Mouse (Mus musculus) heart, adult 11 months (tissue): ENCODE data around the gene Ipo5.

Experiments
- DNase-seq: peaks from one replicate; pipeline ENCODE4 v3.0.0; 2022

Gene Ipo5

DNA sequence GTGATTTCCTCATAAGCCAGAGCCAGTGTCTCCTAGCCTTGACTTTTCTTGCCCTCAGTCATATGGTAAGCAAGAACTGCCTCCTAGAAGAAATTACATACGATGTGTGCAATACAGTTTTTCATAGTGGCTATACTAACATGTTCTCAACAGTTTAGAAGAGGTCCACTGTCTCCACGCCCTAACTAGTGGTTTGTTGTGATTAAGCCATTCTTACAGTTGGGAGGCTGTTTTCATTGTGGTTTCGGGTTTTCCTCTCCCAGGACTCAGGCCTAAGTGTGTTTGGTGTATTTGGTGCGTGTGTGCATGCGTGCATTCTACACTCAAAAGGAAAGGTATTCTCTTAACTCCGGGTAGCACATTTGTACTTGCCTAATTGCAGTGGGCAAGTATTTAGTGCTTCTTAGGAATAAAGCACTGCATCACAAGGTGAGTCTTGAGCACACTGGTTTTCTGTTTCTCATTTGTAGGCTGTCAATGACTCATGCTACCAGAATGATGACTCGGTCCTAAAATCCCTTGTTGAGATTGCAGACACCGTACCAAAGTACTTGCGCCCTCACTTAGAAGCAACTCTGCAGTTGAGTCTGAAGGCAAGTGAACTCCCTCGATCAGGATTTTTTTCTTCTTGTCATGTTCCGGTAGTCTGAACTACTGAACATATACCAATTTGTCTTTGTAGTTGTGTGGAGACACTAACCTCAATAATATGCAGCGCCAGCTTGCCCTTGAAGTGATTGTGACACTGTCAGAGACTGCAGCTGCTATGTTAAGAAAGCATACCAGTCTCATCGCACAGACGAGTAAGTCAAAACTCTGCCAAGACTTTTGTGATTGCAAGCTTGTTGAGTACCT lies 14.9 kb downstream of the Ipo5 start:
- DNase-seq, result no peak

DNA sequence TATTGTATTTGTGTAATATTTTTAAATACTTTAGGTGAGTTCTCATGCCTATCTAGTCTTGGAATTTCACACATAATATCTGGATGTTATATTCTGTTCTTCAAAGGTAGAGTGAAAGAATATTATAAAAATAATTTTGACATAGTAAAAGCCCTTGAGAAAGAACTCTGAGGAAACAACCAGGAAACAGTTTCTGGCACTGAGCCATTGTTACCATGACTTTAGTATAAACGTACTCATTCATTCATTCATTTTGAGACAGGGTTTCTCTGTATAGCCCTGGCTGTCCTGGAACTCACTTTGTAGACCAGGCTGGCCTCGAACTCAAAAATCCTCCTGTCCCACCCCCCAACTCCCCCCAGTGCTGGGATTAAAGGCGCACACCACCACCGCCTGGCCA lies 20.2 kb downstream of the Ipo5 start:
- no peak for DNase-seq

DNA sequence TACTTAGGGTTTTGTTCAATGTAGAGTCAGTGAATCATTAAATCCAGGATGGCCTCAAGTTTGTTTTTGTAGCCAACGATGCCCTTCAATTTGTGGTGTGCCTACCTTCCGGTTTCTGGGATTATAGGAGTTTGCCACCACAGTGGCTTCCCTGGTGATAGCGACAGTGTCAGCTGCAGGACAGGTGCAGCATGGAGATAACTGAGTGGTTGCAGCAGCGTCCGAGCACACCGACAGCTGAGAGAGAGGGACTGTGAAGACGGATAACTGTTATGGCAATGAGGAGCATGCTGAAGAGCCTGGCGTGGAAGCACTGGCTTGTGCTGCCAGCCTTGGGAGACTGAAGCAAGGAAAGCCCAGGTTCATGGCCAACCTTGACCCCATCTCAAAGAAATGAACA lies 22.6 kb downstream of the Ipo5 start:
- DNase-seq, result no peak

DNA sequence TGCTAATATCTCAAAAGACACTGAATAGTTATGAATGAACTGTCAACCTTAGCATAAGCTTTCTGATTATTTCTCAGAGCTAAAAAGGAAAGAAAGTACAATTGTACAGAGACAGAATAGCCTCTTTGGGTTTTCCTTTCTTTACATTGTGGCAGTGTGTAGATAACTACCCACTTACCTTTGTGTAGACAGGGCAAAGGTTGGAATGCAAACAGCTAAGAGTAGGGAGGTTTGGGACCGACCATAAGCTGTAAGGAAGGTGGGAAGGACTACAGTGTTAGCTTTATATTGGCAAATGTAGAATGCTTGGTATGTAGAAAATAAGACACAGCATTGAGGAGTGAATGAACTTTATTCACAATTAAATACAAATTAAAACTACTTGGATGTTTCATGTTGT lies 26.1 kb downstream of the Ipo5 start:
- DNase-seq, result no peak

DNA sequence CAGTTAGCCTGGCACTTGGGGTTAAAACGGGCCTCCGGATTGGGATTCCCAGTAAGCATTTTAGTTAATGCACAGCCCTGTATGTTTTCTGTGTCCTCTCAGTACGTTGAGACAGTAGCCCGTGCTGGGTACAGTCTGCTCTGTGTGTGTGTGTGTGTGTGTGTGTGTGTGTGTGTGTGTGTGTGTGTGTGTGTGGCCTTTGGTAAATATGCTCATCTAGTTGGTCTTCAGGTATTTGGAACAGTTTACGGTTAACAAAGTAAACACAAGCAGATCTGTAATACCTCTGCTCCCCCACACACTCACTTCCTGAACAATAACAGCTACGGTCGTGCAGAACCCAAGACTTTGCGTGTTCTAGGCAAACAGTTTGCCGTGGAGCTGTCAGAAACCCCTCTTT lies 31.8 kb downstream of the Ipo5 start:
- no peak for DNase-seq

DNA sequence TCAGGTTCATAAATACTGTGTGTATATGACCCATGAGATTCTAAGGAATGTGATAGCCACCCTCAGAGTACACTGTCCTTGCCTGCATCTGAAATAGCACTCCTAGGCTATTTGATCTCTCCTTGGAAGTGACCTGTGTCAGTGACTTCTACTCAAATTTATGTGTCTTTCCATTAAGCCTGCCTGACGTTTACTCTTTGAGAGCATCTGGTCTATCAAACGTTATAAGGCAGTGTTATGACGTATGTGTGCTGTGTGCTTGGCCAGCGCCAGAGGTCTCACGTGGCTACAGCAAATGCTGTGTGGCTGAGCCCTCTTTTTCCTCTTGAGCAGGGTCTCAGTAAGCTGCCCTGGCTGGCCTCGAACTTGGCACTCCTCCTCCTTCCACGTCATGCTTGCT lies 34.1 kb downstream of the Ipo5 start:
- no peak for DNase-seq

DNA sequence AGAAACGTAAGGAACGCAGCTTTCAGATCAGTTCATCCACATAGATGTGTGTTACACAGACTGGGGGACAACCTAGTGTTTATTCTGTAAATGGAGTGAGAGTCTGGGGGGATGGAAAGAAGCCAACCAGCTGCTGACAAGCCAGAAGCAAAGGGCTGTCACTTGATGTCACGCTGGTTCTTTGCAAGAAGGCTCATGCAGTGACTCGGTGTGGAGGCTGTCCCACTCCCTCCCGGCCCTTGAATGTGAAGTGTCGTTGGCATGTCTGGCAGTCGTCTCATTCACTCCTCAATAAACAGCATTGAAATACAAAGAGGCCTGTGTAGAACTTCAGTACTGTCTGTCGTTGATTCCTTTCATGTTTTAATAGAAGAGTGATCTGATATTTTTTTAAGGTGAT lies 36.1 kb downstream of the Ipo5 start:
- no peak for DNase-seq

DNA sequence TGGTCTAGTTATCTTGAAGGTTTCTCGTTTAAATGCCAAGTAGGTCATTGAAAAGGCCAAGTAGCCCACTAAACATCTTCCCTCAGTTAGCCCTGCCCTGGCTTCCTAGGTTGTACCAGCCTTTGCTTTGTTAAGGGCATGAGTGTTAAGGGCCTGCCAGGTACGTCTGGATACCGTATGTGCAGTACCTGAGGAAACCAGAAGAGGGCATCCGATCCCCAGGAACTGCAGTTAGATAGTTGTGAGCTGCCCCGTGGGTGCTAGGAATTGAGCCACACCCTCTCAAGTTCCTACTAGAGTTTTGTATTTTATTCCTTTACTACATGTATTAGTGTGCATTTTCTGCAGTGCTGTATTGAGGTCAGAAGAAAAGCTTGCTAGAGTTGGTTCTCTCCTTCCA lies 38.0 kb downstream of the Ipo5 start:
- DNase-seq, result no peak

DNA sequence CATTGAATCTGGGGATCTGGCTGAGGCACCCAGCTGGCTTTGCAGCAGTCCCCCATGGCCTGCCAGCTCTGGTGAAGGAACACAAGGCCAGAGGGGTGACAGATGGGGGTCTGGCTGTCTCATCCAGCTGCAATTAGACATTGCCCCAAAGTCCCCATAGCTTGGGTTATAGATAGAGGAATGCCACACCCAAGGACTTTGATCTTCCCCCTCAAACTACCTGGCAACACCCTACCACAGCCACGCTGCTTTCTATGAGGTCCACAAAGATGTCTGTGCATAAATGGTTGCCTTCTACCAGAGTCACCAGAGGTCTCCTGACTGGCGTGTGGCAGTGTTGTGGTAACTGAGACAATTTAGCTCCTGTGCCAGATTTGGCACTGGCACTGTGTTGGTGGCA lies 39.0 kb downstream of the Ipo5 start:
- DNase-seq, result no peak

DNA sequence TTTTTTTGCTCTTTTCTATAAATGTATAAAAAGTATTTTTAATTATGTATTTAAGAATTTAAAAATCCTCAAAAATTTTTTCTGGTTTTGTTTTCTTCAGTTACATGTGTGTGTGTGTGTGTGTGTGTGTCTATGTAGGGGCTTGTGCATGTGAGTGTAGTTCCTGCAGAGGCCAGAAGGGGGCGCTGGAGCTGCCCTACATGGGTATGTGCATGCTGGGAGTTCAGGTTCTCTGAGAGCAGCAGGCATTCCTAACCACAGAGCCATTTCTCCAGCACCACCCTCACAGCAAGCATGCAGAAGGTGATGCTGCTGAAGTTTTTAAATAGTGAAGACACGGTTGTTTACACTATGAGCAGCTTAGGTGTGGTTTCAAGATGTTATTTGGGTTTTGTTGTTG lies 41.4 kb downstream of the Ipo5 start:
- no peak for DNase-seq

DNA sequence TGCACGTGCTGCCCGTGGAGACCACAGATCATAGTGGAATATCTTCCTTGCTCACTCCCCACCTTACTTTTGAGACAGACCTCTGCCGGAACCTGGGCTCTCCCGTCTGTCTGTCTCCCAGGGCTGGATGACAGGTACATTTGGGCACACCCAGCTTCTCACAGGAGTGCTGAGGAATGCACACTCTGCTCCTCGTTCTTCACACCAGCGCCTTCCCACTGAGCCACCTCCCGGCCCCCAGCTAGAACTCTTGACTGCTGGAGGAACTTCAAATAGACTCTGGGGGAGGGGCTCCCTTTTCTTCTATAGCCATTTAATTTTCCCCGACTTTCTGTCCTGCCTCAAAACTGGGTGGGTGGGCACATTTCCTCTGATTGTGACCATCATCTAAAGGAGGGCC lies 49.5 kb downstream of the Ipo5 start:
- no peak for DNase-seq

DNA sequence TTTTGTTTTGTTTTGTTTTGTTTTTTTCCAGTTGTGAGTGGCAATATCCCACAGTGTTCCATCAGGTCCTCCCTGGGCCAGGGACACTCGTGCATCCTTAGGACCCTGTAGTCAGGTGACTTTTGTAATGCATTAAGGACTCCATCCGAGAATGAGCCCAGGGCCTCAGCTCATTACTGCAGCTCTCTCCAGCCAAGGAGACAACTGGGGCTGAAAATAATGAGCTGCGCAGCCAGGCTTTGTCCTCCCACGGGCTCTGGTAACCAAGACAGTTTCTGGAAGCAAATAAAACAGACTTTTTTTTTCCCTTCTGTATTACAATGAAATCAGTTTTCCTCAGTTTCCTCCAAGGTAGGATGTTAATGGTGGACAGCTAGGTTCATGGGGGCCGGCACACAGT lies 50.0 kb downstream of the Ipo5 start:
- DNase-seq, result no peak

DNA sequence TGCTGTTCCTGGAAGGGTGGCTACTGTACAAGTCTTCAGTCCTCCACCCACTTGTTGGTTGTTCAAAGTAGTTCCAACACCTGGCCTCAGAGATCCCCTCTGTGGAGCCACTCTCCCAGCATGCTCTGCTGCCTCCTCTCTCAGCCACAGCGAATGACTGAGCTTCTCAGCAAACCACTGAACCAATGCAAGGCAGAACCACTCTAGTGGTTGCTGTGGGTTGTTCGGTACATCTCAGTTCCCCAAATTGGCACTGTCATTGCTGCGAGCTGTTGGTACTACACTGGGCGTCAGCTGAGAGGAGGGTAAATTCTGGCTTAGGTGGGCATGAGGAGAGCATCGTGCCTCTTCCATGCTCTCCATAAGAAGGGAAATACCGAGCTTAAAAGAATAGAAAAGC lies 56.0 kb downstream of the Ipo5 start:
- DNase-seq, result no peak

DNA sequence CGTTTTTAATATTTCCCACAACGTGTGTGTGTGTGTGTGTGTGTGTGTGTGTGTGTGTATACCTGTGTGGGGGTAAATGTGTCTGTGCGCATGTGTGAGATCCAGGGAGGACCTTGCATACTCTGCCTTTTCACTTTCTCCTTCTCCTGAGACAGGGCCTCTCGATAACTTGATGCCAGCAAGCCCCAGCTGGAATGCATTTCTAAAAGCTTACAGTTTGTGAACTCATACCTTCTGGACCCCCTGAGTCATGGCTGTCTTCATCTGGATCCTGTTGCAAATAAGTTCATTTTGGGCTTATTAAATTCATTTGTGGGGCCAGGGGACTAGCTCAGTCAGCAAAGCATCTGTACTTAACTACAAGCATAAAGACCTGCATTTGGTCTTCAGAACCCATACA lies 57.7 kb downstream of the Ipo5 start:
- DNase-seq, result no peak

DNA sequence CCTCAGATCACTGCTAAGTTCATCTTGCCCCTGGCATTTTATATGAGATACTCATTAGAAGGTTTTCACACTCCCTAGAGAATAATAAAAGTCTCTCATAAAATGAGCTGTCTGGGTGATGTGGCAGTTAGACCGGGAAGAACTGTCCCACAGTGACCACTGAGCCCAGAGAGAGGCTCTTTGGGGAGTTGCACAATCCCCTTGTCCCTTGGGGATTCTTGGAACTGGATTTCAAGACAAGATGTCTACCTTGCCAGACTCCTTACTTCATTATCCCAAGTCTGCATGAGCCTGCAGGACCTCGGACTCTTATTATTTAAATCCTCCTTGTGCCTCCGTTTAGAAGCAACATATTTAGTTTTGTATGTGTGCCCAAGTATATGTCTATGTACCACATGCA lies 58.6 kb downstream of the Ipo5 start:
- no peak for DNase-seq

DNA sequence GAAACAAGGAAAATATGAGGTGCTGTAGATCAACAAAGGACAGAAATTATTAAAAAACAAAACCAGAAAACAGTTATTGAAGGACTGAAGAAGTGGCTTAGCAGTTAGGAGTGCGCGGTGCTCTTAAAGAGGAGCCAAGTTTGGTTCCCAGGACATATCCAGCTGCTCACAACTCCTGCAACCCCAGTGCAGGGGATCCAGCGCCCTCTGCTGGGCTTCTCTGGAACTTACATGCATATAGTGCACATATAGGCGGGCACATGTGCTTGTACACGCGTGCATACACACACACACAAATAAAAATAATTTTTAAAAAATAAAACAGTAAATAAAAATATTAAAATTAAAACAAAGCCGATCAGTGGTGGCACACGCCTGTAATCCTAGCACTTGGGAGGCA lies 59.6 kb downstream of the Ipo5 start:
- no peak for DNase-seq

DNA sequence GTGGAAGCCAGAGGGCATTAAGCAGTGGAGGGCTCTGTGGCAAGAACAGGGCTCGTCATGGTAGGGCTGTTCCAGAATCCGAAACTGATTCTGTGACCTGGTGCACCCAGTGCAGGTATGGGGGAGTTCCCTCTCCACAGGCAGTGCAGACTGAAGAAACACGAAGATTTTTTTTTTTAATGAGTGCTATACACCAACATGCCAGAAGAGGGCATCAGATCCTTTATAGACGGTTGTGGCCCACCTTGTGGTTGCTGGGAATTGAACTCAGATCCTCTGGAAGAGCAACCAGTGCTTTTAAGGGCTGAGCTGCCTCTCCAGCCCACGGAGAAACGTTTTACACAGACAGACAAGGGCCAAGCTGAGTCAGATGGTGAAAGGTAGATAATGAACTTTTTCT lies 60.3 kb downstream of the Ipo5 start:
- no peak for DNase-seq

DNA sequence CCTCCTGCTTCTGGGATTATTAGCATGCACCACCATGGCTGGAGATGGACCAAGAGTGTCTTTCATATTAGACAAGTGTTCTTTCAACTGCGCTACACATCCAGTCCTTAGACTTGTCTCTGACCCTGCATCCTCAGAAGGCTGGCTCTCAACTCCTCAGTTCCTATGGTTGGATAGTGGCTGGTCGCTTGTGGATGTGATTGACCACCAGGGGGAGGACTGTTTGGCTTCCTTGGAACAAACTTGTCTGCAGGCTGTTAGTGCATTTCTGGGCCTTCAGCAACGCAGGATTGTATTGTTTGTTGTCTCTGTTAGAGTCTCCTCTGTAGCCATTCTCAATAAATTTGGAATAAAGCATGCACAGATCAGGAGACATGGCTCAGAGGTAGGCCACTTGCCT lies 68.5 kb downstream of the Ipo5 start:
- no peak for DNase-seq

DNA sequence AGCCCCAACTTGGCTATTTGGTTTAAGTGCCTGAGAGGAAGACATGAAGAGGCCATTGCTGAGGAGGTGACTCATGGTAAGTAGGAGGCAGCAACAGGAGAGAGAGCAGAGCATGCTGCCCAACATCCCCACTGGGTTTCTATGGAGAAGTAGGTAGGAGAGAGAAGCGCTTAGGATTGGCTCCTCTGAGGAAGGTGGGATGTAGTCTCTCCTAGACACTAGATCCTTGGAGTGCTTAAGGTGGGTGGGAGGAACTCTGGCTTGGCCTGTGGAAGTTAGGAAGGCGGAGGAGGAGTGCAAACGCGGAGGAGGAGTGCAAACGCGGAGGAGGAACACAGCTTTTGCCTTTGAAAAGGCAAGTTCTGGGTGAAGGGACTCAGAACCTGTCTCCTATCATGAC lies 78.1 kb downstream of the Ipo5 start:
- DNase-seq, result no peak
